Mouse (Mus musculus): Measurements from ENCODE around the gene Rpl26. TPM values are rescaled to one million over a fixed set of nuclear protein-coding genes. Genes with fewer than 3 reads are reported as not detected.
"Not testable (repeated sequence)": the region's sequence is repeated elsewhere in the genome, so short reads cannot be mapped to it uniquely, and the experiment has no call there.

The Rpl26 gene
- total RNA-seq, 2 experiments from 2014 or later = 607 to 680 TPM

GRCm38 (mm10) chr11:68906461-68906790 lies 5.0 kb downstream of the Rpl26 start:
- no peak for DNase-seq
- intact Hi-C loops (cut with DNase I) = loop anchor here (5.0 kb wide), 1 partner anchor 46 kb away; no protein-coding TSS in a partner anchor

DNA sequence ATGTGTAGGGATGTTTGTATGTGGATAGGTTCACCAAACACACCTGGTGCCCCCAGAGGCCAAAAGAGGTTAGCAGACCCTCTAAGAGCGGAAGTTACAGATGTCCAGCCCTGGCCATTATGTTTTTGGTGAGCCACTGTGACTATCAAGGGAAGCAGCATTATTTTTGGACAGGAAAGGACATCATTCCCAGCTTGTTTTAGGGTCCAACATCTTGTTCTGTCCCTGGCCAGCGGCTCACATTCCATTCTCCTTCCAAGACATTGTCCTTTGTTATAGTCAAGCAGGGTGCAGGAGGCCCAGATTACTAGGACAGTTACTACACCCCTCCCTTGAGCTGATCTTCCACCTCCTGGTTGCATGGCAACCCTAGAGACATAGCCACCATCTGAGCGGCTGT lies 5.9 kb downstream of the Rpl26 start:
- intact Hi-C loops (cut with DNase I) = loop anchor here (5.0 kb wide), 1 partner anchor 45 kb away; no protein-coding TSS in a partner anchor
- no peak for DNase-seq

- intact Hi-C loops (cut with DNase I) = loop anchor here (5.0 kb wide), 1 partner anchor 43 kb away; no protein-coding TSS in a partner anchor
- DNase-seq = no peak
Observed at GRCm38 (mm10) chr11:68908846-68909503, 7.6 kb downstream of the Rpl26 start.

- peak in 1 of 2 experiments; percentile 28 for DNase-seq
- intact Hi-C loops (cut with DNase I) = no loop called here
Observed at GRCm38 (mm10) chr11:68911531-68912177, 10.3 kb downstream of the Rpl26 start.

- intact Hi-C loops (cut with DNase I) = no loop called here
- no peak for DNase-seq
Observed at GRCm38 (mm10) chr11:68914566-68914965, 13.2 kb downstream of the Rpl26 start.

- no peak for DNase-seq
- intact Hi-C loops (cut with DNase I) = no loop called here
Observed at GRCm38 (mm10) chr11:68923191-68923590, 21.8 kb downstream of the Rpl26 start.

- DNase-seq = no peak
- intact Hi-C loops (cut with DNase I) = no loop called here
Observed at GRCm38 (mm10) chr11:68924749-68925148, 23.4 kb downstream of the Rpl26 start.

DNA sequence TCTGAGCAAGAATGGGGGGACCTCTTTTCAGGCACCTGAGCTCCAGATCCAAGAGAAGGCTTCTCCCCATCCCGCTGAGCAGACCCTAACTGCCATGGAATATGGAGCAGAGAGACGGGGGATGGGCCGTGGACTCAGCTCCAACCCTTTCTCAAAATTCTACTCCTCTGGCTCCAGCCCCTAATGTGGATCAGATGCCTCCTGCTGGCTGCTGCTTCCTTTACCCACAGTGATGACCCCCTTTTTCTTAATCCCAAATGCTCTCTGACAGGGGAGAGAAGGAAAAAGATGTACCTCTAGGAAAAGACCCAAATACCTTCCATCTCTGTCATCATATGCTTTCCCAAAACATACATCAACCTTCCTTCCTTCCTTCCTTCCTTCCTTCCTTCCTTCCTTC lies 25.6 kb downstream of the Rpl26 start, which contains the start of gene Odf4:
Gene Odf4, minus strand, starts transcription at position 101 of the 400 bp plus-strand sequence.
- DNase-seq = no peak

DNA sequence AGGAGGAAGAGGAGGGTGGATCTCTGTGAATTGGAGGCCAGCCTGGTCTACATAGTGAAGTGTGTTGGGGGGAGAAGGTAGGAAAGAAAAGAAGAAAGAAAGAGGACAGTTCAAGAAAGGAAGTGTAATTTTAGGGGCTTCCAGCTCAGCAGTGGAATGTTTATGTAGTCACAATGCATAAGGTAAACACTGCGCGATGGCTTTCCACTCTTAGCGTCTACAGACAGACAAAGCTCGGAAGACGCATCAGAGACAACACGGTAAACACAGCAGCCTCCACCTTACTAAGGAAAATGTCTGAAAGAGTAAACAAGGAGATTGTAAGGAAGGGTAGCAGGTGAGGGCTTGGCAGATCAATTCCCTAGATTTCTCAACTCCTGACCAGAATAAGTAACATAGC lies 28.6 kb downstream of the Rpl26 start:
- intact Hi-C loops (cut with DNase I) = no loop called here
- DNase-seq = no peak

More for the DNA sequence above, 25.6 kb downstream of the Rpl26 start, which contains the start of gene Odf4:
- intact Hi-C loops (cut with DNase I) = no loop called here

GRCm38 (mm10) chr11:68933885-68934507 lies 32.6 kb downstream of the Rpl26 start:
- intact Hi-C loops (cut with DNase I) = no loop called here
- DNase-seq = no peak

DNA sequence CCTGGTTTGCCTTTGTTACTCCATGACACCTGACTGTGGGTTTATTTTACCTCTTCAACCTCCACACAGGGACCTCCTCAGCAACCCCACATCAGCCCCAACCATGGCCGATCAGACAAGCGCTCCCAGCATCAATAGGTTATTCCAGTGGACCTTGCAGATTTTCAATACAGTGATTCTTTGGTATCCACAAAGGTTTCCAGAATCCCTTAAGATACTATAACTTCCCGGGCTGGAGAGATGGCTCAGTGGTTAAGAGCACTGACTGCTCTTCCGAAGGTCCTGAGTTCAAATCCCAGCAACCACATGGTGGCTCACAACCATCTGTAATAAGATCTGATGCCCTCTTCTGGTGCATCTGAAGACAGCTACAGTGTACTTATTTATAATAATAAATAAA lies 35.6 kb downstream of the Rpl26 start:
- intact Hi-C loops (cut with DNase I); DNase-seq: not testable (repeated sequence)

DNA sequence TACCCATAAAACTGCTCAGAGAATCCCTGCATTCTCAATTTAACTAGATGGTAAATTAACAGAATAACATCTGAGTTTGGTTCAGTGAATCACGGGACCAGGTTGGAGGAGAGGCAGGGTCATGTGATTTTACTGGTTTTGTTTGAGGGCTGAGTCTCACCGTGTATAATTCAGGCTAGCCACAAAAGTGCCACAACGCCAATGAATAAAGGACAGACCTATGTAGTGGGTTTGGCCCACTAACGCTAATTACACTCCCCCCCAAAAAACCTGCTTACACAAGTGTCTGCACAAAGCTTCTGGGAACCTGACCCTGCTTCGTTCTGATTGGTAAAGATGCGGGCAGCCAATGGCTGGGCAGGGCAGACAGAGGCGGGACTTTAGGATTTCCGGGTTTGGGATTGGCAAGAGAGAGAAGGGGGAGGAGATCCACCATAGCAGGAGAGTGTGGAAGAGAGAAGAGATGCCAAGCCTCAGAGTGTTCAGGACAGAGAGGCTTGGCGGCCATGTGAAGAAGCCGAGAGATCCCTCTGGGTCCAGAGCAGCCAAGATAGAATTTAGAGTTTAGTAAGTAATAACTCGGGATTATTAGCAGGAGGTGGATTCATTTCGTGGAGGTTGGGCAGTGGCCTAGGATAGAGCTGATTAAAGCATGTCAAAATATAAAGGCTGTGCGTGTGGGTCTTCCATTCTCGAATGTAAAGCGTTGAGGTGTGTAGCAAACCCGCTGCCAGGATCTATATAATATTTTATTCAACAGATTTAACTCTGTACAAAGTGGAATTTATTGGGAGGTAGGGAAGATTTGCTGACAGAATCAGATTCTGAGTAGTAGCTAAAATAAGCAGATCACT lies 38.3 kb downstream of the Rpl26 start:
- intact Hi-C loops (cut with DNase I) = no loop called here
- peak; percentile 79 to 88 for DNase-seq

- intact Hi-C loops (cut with DNase I) = no loop called here
- no peak for DNase-seq
Observed at GRCm38 (mm10) chr11:68940516-68940915, 39.1 kb downstream of the Rpl26 start.

- DNase-seq = no peak
- intact Hi-C loops (cut with DNase I) = no loop called here
Observed at GRCm38 (mm10) chr11:68942731-68943130, 41.3 kb downstream of the Rpl26 start.

DNA sequence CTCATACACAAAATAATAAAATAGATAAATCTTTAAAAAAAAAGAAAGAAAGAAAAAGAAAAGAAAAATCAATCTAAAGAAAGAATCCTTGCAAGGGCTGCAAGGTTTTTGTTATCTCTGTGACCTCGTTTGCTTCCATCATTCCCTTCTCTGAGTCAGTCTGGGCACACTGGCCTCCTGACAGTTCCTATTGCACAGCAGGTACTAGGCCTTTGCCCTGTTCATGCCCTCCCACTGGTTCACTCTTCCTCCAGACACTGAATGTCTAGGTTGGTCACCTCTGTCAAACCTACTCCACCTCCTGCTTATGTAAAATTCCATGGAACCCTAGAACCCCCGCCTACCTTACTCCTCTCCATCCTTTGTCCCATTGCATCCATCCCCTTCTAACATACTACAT lies 43.9 kb downstream of the Rpl26 start:
- DNase-seq = no peak
- intact Hi-C loops (cut with DNase I) = no loop called here

DNA sequence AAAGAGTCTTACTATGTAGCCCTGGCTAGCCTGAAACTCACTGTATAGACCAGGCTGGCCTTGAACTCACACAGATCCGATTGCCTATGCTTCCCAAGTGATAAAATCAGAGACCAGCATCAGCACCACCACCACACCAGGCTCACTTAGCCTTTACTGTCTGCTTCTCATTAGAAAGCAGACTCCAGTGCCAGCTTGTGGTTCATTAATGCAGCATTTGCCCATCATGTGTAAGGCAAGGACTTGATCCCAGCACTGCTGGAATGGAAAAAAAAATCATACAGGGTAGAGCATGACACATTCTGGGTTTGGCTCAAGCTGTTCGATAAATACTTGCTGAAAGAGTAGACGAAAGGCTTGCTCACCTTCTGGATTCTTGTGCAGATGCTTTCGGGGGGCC lies 44.6 kb downstream of the Rpl26 start:
- intact Hi-C loops (cut with DNase I) = no loop called here

DNA sequence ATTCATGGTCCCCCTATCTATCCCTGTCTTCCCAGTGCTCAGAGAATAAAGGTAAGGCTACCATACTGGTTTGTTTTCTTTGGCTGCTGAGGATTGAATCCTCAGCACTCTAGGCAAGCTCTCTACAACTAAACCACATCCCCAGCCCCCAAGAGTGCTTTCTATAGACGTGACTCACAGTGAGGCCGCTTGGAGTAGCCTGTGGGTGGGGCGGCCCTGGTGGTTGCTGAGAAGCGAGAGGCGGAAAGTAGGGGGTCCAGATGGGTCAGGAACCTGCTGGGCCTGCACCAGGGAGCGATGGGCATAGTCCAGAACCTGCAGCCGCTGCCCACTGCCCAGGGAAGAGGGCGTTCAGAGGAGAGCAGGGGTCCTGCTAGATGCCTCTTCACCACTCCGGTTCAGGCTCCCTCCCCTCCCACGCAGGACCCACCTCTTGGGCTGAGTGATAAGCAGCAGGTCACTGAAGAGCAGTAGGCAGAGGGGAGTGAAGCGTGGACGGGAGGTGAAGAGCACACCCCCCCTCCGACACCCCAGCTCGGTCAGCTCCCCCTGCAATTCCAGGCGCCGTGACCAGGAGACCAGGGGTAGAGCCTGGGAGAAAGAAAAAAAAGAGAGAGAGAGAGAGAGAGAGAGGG lies 45.5 kb downstream of the Rpl26 start:
- DNase-seq = no peak
- intact Hi-C loops (cut with DNase I) = no loop called here

More for the DNA sequence above, 44.6 kb downstream of the Rpl26 start:
- DNase-seq = no peak

DNA sequence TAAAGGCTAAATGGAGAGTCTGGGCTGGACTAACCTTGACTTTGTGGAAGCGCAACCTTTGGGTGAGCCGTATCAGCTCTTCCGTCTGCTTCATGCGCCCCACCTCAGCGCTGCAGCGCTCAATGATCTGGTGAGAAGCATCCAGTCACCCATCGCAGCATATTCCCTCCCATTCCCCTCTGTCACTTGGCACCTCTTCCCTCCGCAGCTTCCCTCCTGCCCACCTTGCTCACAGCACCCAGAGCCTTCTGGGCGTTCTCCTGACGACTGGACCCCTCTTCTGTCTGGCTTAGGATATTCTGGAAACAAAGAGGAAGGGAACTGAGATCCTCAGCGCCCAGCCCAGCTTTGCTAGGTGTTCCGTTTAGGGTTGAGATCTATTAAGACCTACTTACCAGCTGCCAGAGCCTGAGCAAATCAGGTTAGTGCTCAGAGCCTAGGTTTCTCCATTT lies 46.2 kb downstream of the Rpl26 start:
- no peak for DNase-seq
- intact Hi-C loops (cut with DNase I) = no loop called here

DNA sequence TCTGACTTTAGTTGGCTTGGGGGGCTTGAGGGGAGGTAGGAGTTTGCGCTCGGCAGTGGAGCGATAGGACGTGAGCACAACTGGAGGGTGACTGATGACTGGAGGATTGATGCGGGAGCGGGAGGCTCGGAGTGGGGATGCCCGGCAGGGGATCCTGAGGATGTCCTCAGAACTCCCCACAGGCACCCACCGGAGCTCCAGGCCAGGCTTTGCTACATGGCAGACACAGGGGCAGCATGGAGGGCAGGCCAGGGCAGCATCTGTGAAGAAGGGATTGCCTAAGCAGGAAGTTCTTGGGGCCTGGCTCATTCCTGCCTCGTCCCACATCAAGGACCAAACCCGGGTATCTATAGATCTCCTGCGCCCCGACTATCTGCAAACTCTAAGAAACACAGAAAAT lies 52.5 kb downstream of the Rpl26 start:
- intact Hi-C loops (cut with DNase I) = loop anchor here (5.0 kb wide), 1 partner anchor 47 kb away; no protein-coding TSS in a partner anchor
- DNase-seq = no peak

DNA sequence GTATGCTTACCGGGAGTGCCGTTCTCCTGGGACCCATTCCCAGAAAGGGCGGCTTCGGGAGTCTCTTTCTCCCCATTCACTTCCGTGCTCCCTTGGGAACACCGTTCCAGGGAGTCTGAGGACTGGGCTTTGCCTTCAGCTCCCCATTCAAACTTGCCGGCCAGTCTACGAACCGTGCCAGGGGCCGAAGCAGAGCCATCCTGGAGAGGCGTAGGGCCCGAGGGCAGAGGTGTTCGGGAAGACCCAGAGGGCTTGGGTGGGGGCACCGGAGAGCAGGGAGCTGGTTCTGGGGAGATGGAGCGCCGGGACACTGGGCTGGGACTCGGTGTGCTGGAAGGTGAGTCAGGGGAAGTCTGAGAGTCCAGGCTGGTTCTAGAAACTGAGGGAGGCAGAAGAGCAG lies 53.0 kb downstream of the Rpl26 start:
- peak in 1 of 2 experiments; percentile 30 for DNase-seq
- intact Hi-C loops (cut with DNase I) = loop anchor here (5.0 kb wide), 1 partner anchor 47 kb away; no protein-coding TSS in a partner anchor

Measured in heart, postnatal 14 days (tissue).